Mouse (Mus musculus): ENCODE measurements around the gene Slc38a9.

DNA sequence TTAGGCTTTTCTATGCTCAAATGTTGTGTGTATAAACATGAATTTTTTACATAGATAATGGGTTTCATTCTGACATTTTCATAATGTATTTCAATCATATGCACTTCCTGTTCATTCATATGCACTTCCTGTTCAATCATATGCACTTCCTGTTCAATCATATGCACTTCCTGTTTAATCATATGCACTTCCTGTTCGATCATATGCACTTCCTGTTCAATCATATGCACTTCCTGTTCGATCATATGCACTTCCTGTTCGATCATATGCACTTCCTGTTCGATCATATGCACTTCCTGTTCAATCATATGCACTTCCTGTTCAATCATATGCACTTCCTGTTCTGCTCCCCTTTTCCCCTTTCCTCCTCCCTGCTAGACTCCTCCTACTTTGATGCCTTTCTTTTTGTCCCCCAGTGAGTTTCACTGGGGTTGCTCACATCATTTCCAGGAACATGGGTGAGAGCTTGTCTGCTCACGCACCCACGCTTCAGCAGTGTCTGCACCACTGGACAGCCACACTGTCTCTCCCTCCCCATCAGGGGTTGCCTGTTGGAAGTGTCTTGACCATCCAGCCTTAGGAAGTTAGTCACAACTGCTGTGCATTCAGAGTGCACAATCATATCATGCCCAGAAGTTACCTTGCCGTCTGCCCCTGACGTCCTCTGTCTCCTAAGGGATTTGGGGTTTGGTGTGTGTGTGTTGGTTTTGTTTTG lies 35.1 kb downstream of the Slc38a9 start:
- TF ChIP-seq POLR2A (IDR thresholded peaks at IDR 0.05; ENCODE audit: insufficient read length, low read depth) (no peak), SRF (IDR thresholded peaks at IDR 0.05; ENCODE audit: control insufficient read depth, insufficient read length, low read depth) (no peak), POLR2AphosphoS2 (IDR thresholded peaks at IDR 0.05; ENCODE audit: insufficient read length, low read depth) (no peak), CEBPB (IDR thresholded peaks at IDR 0.05; ENCODE audit: insufficient read depth, poor library complexity, severe bottlenecking) (no peak), USF1 (IDR thresholded peaks at IDR 0.05; ENCODE audit: low read depth) (no peak), MYOG (IDR thresholded peaks at IDR 0.05; ENCODE audit: control insufficient read depth in 1 of 3, insufficient read depth in 1 of 3, insufficient read length in 2 of 3, low read depth in 2 of 3) (no peak), MAX (IDR thresholded peaks at IDR 0.05; ENCODE audit: low read depth) (no peak), MYOD1 (IDR thresholded peaks at IDR 0.05; ENCODE audit: control insufficient read depth in 1 of 3, insufficient read length in 2 of 3, low read depth in 2 of 3) (no peak), TCF12 (IDR thresholded peaks at IDR 0.05; ENCODE audit: insufficient read depth, poor library complexity, severe bottlenecking) (no peak)

Data from myocyte (in vitro differentiated cells).